Mouse (Mus musculus): ENCODE data around the gene Atp8b4. TPM values are rescaled to one million over a fixed set of nuclear protein-coding genes. Genes with fewer than 3 reads are reported as not detected.

Gene Atp8b4
- polyA plus RNA-seq, 1 experiment, result 2.5 TPM

GRCm38 (mm10) chr2:126498761-126499452, 1.6 kb downstream of the Atp8b4 start:
- 32% methylated on average over 11 of the region's 11 CpGs for WGBS
- Histone ChIP-seq H3K27me3 (ENCODE audit: control insufficient read depth, insufficient read depth, low read length) (no peaks in the 10 kb centered on the region), H3K4me3 (ENCODE audit: extremely low read depth, insufficient read depth, insufficient read length) (peak overlapping the region; percentile 32), H3K4me1 (ENCODE audit: control insufficient read depth, insufficient read depth, insufficient read length) (peaks cover 18% of the 10 kb centered on the region; the same call in 1 of the 2 replicates), H3K36me3 (ENCODE audit: control insufficient read depth, insufficient read depth, low read length) (no peaks in the 10 kb centered on the region), H3K27ac (ENCODE audit: insufficient read depth, low read length) (peak overlapping the region; percentile 91)
- no peak for DNase-seq (ENCODE audit: low read depth in 1 of 2, low spot score in 2 of 2)
- TF ChIP-seq CTCF (IDR thresholded peaks at IDR 0.05; ENCODE audit: extremely low read depth, insufficient read depth, insufficient read length, insufficient replicate concordance) (no peak), POLR2A (IDR thresholded peaks at IDR 0.05; ENCODE audit: low read depth, low read length) (no peak)

DNA sequence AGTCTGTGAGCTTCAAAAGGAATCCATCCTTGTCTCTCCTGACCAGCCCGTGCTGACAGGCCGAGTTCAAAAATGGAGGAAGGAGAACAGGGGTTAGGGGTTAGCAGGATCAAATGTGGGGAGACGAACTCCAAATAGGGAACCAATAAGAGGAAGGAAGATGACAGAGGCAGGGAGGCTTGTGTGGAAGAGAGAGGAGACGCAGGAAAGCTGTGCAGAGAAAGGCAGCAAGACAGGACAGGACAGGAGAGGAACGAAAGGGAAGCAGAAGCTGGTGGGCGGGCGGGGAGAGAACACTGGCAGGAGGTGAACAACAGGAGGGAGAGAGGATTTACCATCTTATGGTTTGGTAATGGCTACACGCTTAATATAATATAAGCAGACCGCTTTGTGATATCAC, 3.6 kb downstream of the Atp8b4 start:
- peaks cover 18% of the 10 kb centered on the region; the same call in 1 of the 2 replicates for H3K4me1 ChIP-seq (ENCODE audit: control insufficient read depth, insufficient read depth, insufficient read length)

DNA sequence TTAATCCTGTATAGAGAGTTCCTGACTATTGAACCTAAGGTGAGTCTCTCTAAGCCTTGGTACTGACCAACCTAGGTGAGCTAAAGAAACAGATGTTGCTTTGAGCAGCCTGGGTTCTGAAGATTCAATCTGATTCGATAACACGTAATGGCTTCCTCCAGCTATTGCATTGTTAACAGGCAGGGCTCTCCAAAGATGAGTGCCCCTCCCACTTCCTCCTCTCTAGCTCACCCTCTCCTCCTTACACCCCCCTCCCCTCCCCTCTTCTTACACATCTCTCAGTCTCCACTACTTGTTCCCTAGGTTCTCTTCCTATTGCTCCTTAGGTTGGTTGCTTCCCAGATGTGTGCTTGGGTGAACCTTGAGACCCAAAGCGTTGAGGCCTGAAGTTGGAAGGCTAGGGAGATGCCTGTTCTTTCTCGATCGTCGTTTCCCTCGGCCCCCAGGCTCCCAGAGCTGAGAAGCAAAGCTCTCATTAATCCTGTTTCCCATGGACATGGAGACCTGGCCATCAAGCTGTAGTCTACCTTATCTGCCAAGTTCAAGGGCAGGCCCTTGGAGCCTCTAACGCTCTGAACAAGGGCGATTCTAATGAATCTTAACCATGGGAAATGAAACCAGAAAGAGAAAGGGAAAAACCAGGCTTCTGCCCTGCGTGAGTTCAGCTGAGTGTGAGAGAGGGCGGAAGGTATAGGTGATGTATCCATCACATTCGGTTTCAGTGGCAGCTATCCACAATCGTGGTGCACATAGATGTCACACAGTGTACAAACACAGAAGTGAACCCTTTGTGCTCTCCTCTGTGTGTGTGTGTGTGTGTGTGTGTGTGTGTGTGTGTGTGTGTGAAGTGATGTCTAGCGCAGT, 4.4 kb downstream of the Atp8b4 start:
- H3K4me1 ChIP-seq (ENCODE audit: control insufficient read depth, insufficient read depth, insufficient read length), result peaks cover 21% of the 10 kb centered on the region; the same call in 1 of the 2 replicates
- H3K27ac ChIP-seq (ENCODE audit: insufficient read depth, low read length), result peak overlapping the region; percentile 54
- DNase-seq (ENCODE audit: low read depth in 1 of 2, low spot score in 2 of 2), result no peak
- no peaks in the 10 kb centered on the region for H3K36me3 ChIP-seq (ENCODE audit: control insufficient read depth, insufficient read depth, low read length)
- H3K27me3 ChIP-seq (ENCODE audit: control insufficient read depth, insufficient read depth, low read length), result no peaks in the 10 kb centered on the region
- H3K4me3 ChIP-seq (ENCODE audit: extremely low read depth, insufficient read depth, insufficient read length), result no peak overlapping the region
- WGBS, result 58% methylated on average over 14 of the region's 14 CpGs
- TF ChIP-seq POLR2A (IDR thresholded peaks at IDR 0.05; ENCODE audit: low read depth, low read length) (no peak), CTCF (IDR thresholded peaks at IDR 0.05; ENCODE audit: extremely low read depth, insufficient read depth, insufficient read length, insufficient replicate concordance) (no peak)

More for the DNA sequence above, 3.6 kb downstream of the Atp8b4 start:
- no peak for DNase-seq (ENCODE audit: low read depth in 1 of 2, low spot score in 2 of 2)
- WGBS, result 55% methylated on average over 9 of the region's 9 CpGs
- Histone ChIP-seq H3K36me3 (ENCODE audit: control insufficient read depth, insufficient read depth, low read length) (no peaks in the 10 kb centered on the region), H3K27ac (ENCODE audit: insufficient read depth, low read length) (peak overlapping the region; percentile 49; the same call in 1 of the 2 replicates), H3K4me3 (ENCODE audit: extremely low read depth, insufficient read depth, insufficient read length) (no peak overlapping the region), H3K27me3 (ENCODE audit: control insufficient read depth, insufficient read depth, low read length) (no peaks in the 10 kb centered on the region)
- TF ChIP-seq POLR2A (IDR thresholded peaks at IDR 0.05; ENCODE audit: low read depth, low read length) (no peak), CTCF (IDR thresholded peaks at IDR 0.05; ENCODE audit: extremely low read depth, insufficient read depth, insufficient read length, insufficient replicate concordance) (no peak)

GRCm38 (mm10) chr2:126495230-126495629, 5.2 kb downstream of the Atp8b4 start:
- no peak for TF ChIP-seq CTCF (IDR thresholded peaks at IDR 0.05; ENCODE audit: extremely low read depth, insufficient read depth, insufficient read length, insufficient replicate concordance)
- TF ChIP-seq POLR2A (IDR thresholded peaks at IDR 0.05; ENCODE audit: low read depth, low read length), result no peak
- Histone ChIP-seq H3K27me3 (ENCODE audit: control insufficient read depth, insufficient read depth, low read length) (no peaks in the 10 kb centered on the region), H3K4me3 (ENCODE audit: extremely low read depth, insufficient read depth, insufficient read length) (no peak overlapping the region), H3K36me3 (ENCODE audit: control insufficient read depth, insufficient read depth, low read length) (no peaks in the 10 kb centered on the region), H3K27ac (ENCODE audit: insufficient read depth, low read length) (no peak overlapping the region; the same call in 1 of the 2 replicates), H3K4me1 (ENCODE audit: control insufficient read depth, insufficient read depth, insufficient read length) (peaks cover 22% of the 10 kb centered on the region; the same call in 1 of the 2 replicates)
- DNase-seq (ENCODE audit: low read depth in 1 of 2, low spot score in 2 of 2), result no peak
- WGBS, result 92% methylated on average over 7 of the region's 7 CpGs

DNA sequence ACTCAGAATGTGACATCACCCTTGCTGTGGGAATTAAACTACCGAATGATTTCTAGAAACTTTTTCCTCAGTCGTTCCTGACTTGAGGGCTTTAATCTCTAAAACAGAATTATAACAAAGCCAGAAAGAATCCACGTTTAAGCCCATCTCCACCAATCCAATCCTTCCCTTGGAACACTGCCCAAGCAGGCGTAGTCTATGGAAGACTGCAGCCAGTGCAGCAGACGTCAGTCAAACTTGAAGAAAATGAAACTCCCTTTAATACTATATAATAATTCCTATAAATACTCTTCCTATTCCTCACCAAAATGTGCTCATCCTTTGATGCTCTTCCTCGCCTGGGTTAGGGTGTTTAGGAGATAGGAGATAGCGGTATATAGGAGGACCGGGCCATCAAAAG, 7.2 kb downstream of the Atp8b4 start:
- no peak overlapping the region for H3K4me3 ChIP-seq (ENCODE audit: extremely low read depth, insufficient read depth, insufficient read length)
- no peak for DNase-seq (ENCODE audit: low read depth in 1 of 2, low spot score in 2 of 2)
- WGBS, result 90% methylated on average over 8 of the region's 8 CpGs
- H3K36me3 ChIP-seq (ENCODE audit: control insufficient read depth, insufficient read depth, low read length), result no peaks in the 10 kb centered on the region
- TF ChIP-seq CTCF (IDR thresholded peaks at IDR 0.05; ENCODE audit: extremely low read depth, insufficient read depth, insufficient read length, insufficient replicate concordance) (no peak), POLR2A (IDR thresholded peaks at IDR 0.05; ENCODE audit: low read depth, low read length) (no peak)
- H3K27ac ChIP-seq (ENCODE audit: insufficient read depth, low read length), result no peak overlapping the region
- H3K4me1 ChIP-seq (ENCODE audit: control insufficient read depth, insufficient read depth, insufficient read length), result peaks cover 20% of the 10 kb centered on the region; the same call in 1 of the 2 replicates
- no peaks in the 10 kb centered on the region for H3K27me3 ChIP-seq (ENCODE audit: control insufficient read depth, insufficient read depth, low read length)

GRCm38 (mm10) chr2:126492713-126493112, 7.8 kb downstream of the Atp8b4 start:
- Histone ChIP-seq H3K27ac (ENCODE audit: insufficient read depth, low read length) (no peak overlapping the region), H3K4me1 (ENCODE audit: control insufficient read depth, insufficient read depth, insufficient read length) (peaks cover 19% of the 10 kb centered on the region; the same call in 1 of the 2 replicates), H3K36me3 (ENCODE audit: control insufficient read depth, insufficient read depth, low read length) (no peaks in the 10 kb centered on the region), H3K4me3 (ENCODE audit: extremely low read depth, insufficient read depth, insufficient read length) (no peak overlapping the region), H3K27me3 (ENCODE audit: control insufficient read depth, insufficient read depth, low read length) (no peaks in the 10 kb centered on the region)
- TF ChIP-seq CTCF (IDR thresholded peaks at IDR 0.05; ENCODE audit: extremely low read depth, insufficient read depth, insufficient read length, insufficient replicate concordance) (no peak), POLR2A (IDR thresholded peaks at IDR 0.05; ENCODE audit: low read depth, low read length) (no peak)
- no peak for DNase-seq (ENCODE audit: low read depth in 1 of 2, low spot score in 2 of 2)
- 72% methylated on average over 5 of the region's 5 CpGs for WGBS

Measured in spleen, adult 2 months (tissue).